Mouse (Mus musculus): ENCODE measurements at regions not wholly inside any gene's neighbourhood (a gene's known extent, or its start where the extent isn't known, plus 50 kb on each side); places are given as distances from the start of the nearest gene placed in this dataset.

DNA sequence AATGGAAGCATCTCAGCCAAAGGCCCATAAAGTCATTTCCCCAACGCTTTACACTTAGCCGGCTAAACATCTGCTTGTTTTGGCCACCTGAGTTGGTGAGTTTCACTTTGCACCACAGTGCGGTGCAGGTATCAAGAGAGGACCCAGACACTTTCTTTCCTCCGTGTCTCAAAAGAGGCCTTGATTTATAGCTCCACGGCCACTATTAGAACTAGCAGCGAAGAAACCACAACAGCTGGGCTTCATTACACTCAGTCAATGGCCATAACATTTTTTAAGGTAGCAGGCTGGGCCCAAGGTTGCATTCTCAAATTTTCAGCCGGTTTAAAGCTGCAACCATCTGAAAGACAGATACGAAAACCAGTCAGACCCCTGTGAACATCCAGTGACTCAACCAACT, 103.4 kb downstream of the Mreg start:
- DNase-seq (ENCODE audit: low spot score in 2 of 2) = no peak

DNA sequence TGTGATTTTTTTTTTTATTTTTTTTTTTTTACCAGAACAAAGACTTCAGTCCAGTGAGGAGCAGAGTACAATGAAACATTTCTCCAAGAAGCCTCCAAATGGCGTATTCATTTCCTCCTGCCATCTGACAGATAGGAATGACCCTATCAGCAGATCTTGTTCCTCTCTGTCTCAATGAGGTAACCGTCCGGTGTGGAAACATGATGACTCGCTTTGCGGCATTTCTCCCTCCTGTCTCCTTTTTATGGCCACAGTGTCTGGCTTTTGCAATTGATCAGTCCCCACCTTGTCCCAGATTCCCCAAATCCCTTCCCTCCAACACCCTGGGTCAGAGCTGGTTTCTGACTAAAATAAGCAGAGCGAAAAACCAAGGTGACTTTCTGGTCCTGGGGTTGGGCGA, 105.0 kb downstream of the Mreg start:
- no peak for DNase-seq (ENCODE audit: low spot score in 2 of 2)

DNA sequence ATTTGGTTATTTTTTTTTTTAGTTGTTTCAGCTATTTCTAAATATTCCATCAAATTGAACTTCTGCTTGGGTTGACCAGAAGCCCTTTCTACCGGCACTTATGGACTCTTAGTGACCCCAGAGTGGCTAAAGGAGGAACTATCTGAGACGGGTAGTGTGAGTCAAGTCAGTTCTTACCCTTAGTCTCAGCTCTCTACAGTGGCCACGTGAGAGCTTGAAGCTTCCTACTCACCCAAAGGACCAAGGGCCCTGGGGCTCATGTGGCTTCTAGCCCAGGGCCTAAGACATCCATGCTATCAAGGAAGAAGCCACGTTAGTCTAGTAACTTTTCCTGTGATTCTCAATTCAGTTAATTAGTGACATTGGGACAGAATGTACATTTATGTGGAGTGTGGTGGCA, 105.5 kb downstream of the Mreg start:
- DNase-seq (ENCODE audit: low spot score in 2 of 2) = no peak

DNA sequence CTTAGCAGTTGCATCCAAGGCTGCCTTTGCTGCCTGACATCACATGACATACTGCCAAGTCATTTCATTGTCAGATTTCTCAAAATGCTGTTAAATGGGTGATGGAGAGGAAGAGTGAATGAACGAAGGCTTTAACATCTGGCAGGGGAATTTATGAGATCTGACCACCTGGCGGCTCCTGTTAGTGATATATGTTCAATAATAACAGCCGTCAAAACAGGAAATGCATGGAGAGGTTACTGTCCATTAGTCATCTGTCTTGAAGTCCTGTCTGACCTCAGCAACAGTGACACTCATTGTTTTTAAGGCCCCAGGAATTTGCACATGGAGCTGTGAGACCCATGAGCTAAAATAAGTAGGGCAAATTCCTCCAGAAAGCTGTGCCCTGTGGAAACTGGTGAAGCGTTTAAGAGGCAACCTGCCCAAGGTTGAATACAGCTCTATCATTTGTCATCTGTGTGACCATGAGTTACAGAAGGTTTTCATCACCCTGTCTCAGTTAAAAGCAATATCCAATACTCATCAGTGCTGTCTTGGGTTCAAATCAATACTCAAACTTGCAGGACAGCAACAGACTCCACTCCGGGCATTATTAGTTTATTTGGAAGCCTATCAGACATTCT, 106.6 kb downstream of the Mreg start:
- no peak for DNase-seq (ENCODE audit: low spot score in 2 of 2)

DNA sequence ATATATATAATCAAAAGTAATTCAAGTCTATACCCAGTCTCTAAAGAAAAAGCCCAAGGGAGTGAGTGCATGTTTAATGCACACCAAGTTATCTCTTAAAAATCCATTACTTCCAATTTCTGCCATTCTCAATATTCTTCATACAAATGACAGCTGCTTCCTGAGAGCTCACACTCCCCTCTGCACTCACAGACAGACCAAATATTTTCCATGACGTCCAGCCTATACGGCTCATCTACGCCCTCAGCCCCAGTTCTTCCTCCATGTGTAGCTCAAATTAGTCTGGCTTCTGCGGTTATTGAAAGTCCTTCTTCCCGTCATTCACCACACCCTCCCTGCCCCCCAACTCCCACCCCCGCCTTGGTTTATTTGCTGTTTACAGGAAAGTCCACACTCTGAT, 108.1 kb downstream of the Mreg start:
- no peak for DNase-seq (ENCODE audit: low spot score in 2 of 2)

DNA sequence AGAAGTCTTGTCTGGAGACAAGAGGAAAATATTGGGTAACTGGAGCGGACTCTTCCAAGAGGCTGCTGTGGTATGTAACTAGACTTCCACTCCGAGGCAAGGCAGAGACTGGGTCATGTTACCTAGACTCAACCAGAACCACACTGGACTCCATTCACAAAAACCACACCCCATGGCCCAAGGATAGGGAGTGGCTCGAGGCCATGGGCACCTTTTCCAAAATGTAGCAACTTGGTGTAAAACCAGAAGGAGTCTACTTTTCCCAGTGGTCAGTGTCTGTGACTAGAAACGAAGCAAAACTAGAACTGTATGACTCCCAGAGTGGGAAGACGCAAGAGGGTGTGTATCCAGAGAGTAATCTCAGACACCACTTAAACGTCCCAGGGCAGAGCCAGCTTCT, 108.7 kb downstream of the Mreg start:
- no peak for DNase-seq (ENCODE audit: low spot score in 2 of 2)

DNA sequence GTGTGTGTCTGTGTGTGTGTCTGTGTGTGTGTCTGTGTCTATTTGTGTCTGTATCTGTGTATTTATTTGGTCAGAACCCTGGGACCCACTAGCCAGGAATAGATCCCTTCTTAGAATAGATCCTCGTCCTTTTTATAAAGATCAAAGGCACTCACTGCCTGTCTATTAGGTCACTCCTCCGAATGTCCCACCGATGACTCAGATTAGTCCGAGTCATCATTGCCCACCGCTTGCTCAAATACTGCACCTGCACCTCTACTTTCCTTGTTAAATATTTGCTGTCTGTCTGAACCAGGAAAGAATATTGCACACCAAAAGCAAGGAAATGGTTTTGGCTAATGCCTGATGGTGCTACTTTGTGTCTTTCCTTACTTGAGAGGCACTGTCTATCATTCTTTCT, 112.7 kb downstream of the Mreg start:
- DNase-seq (ENCODE audit: low spot score in 2 of 2) = no peak

DNA sequence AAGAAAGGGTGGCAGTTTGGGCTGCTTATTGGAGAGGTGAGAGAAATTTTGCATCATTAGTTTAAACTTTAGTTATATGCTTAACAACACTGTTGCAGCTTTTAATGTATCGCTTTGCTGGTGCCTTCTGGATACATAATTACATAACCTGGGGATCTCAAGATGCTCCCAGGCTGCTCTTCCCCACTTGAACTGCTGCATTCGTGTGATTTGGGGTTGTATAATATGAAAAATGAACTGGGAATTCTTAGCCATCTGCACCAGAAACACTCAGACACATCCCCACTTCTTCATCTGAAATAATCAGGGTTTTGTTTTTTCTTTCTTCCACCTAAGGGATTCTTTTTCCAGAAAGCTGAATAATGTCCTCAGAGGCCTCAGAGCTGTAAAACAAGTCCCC, 120.8 kb downstream of the Mreg start:
- DNase-seq (ENCODE audit: low spot score in 2 of 2) = no peak

DNA sequence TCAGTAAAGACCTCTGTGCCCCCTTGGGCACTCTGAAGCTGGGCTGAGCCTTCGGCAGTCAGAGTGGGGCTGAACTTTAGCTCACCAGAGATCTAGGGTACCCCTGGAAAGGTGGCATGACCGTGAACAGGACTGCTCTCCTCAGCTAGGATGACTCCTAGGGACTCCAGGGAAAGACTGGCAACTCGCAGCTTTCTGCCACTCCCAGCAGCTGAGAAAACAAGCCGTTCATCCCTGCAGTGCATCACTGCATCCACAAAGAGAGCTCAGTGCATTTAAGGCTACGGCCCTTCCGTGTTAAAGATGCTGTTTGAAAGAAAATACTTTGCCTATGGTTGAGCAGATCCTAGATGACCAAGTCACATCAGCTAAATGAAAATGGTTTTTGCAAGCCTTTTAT, 126.4 kb downstream of the Mreg start:
- no peak for DNase-seq (ENCODE audit: low spot score in 2 of 2)

DNA sequence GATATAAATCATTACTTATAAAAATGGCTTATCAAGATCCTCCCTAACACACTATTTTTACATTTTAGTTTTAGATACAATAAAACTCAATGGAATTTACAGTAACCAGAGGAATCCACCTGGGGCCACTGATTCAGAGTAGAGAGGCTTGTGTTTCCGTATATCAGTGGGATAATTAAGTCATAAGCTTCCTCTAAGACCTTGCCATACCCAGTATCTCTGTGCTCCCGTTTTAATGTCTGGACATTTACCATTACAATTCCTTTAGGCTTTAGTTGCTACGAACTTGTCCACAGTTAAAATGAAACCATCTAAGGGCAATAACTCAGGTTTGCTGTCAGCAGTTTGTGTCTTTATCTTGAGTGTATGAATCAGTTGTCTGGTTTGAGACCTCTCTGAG, 127.9 kb downstream of the Mreg start:
- DNase-seq (ENCODE audit: low spot score in 2 of 2) = no peak

DNA sequence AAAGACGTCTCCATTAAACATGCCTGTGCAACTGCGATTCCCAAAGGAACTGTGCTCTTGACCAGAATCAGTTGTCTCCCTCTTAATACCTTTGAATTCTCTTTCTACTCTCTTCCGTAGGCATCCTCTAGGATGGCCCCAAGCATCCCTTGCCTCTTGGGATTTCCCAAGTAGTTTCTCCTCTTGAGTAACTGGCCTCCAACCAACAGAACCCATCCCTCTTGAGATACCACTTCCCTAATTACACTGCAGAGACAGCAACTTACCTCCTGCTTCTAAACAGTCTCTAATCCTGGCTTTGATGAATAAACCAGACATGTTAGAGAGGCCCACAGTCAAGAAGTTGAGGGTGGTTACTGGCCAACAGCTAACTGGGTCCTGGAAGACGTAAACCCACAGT, 129.7 kb downstream of the Mreg start:
- DNase-seq (ENCODE audit: low spot score in 2 of 2) = no peak

DNA sequence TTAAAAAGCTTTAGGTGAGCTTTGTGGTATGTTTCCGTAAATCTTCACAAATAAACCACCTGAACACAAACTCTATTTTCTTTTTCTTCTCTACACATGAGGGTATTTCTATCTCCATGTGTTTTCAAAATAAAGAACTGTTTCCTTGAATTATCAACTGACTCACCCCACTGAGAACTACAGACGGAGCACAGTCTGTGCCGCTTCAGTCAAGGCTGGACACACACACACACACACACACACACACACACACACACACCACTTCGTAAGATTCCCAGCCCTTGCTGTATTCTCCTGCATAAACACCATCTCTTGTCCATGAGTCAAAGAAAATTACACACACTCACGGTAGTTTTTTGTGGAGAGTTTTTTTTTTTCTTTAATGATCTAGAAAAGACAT, 130.3 kb downstream of the Mreg start:
- no peak for DNase-seq (ENCODE audit: low spot score in 2 of 2)

DNA sequence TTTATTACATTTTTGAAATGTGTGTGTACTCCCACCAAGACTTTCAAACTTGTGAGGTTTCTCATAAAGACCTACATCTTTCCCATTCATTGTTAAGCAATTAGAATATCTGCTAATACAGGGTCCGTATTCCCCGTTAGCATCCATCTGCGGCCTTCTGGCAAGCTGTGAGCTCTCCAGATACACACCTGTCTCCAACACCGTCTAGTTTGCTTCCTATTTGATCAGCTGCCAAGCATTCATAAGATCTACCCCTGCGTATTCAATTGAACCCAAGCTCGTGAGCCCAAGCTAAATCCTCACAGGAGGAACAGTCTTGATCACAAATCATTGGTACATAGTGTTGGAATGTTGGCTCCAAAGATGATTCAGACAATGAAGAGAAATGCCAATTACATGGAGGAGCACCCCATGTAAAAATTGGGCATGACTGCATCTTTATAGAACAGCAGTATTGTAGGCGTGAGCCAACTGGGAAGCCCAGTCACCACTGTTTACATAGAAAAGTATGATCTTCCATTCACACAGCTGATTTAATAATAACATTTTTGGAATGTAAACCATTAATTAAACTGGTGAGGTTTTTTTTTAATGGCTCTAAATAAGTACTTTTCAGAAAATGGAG, 133.1 kb downstream of the Mreg start:
- DNase-seq (ENCODE audit: low spot score in 2 of 2) = no peak

DNA sequence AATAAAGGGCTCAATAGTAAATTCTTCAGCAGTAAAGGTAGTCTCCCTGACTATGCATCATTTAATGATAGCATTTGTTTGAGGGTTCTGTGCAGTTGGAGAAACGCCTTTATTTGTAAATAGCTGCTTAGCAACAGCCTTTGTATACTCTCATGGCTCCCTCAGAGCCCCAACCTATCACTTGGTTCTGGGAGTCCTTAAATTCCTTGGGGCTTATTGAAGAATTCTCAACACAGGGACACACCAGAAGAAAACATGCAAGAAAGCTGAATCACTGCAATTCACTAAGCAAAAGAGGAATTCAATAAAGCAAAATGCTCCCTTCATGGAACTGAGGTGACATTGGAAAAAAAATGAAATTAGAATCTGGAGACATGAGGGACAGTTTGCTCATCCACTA, 135.8 kb downstream of the Mreg start:
- DNase-seq (ENCODE audit: low spot score in 2 of 2) = no peak

DNA sequence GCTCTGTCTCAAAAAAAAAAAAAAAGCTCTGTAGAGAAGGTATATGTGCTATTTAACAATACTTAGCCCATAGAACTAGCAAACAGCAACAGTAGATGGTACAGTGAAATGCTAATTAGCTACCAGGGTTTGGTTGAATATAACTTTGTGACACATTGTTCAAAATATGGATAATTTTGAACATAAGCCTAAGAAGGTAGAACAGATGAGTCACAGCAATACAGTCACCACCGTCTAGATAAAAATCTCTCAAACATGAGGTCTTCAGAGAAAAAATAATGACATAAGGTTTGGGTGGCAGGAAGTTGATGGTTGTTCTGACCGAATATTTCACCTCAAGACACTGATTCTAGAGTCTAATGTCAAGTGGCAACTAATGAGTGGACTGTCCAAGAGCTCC, 136.6 kb downstream of the Mreg start:
- DNase-seq (ENCODE audit: low spot score in 2 of 2) = no peak

DNA sequence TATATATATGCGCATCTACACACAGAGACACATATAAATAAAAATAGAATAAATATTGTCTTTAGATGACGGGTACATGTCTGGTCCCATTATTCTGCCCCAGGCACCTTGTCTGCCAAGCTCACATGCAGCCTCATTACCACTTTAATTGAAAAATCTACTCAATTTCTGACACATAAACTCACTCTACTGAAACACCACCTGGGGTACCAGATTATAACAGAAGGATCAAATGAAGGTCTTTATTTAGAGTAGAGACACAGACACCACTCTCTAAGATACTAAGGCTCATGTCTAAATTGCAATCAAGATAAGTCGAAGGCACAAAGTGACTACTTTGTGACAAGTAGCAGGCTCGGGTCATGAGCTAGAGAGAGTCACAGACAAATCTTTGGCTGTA, 138.9 kb downstream of the Mreg start:
- DNase-seq (ENCODE audit: low spot score in 2 of 2) = no peak

DNA sequence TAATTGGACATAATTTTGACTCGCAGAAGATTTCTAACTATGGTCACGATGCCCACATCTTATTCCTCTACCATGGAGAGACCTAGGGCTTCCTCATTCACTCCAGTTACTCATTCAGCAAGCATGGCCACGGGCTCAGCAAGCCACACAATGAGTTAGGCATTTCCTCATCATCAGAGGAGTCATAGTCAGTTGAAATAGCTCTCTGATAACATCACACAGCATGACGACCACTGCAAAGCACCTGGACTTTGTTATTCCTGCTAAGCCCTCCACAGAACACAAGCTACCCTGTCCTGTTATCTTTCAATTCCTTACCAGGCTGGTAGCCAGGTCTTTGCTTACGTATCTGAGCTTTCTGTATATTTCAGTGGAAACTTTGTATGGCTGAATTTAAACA, 141.6 kb downstream of the Mreg start:
- DNase-seq (ENCODE audit: low spot score in 2 of 2) = no peak

DNA sequence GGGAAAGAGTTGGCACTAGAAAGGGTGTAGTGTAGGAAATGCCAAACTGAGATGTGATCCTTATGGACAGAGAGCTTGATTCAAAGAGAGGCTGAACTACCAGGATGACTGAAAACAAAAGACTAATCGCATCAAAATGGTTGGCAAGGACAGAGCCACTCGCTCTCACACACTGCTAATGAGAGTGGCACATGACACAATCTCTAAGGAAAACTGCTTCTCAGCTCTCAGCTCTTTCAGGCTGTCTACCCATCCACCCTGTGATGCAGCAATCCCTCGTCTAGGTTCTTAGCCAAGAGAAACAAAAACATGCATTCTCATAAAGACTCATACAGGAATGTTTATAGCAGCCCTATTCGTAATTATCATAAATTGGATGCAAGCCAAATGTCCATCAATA, 143.1 kb downstream of the Mreg start:
- DNase-seq (ENCODE audit: low spot score in 2 of 2) = no peak

DNA sequence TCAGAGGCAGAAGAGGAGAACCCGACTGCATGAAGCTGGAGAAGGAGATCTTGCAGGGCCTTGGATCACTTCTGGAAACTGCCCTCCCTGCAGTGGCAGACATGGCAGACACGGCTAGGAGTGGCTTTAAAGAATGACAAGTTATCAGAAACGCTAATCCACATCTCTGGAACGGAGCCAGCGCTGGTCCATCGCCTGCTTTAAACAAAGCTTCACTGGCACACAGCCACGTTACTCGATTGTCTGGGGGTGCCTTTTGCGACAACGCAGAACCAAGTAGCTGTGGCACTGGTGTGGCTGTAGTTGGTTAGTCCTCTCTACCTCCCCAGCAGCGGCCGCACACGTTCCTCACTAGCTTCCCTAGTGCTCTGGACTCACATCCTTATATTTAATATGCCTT, 147.0 kb downstream of the Mreg start:
- DNase-seq (ENCODE audit: low spot score in 2 of 2) = peak in 1 of 2 experiments; percentile 17

DNA sequence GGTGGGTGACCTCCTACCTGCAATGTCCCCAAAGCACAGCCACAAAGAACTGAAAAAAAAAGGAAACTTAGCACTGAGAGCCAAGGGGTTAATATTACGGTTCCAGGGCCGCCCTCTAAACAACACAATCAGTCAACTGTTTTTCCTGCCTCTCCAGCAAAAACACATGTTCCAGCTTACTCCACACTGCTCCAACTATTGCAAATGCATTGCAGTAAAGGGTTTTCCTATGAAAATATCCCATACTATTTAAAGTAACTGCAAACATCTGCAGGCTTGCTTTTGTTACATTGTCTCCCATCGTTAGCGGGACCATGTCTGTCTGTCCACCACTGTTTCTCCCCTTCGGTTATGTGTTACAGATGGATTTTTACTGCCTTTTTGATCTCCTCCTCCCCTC, 151.7 kb downstream of the Mreg start:
- no peak for DNase-seq (ENCODE audit: low spot score in 2 of 2)

DNA sequence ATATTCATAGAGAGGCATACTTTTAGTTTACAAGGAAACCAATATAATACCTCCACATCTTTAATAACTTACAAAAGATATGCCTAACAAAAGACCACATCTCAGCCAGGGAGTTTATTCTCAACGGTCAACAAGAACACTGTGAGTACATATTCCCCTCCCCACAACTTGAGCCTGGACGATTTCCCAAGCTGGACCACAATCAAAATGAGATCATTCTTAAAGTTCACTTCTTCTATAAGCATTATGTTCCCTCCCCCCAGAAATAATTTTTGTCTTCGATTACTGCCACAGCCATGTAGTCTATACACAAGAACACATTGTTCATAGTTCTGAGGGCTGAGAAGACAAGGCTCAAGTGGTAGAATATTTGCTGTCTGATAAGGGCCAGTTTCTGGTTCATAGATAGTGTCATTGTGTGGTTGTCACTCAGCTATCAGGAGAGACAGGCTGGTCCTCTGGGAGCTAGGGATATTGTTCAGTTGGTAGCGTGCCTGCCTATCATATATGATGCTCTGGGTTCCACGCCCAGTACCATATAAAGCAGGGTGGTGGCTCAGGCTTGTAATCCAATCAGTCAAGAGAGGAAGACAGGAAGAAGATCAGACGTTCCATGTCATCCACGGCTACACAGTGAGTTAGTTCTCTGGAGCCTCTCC, 153.9 kb downstream of the Mreg start:
- DNase-seq (ENCODE audit: low spot score in 2 of 2) = no peak

DNA sequence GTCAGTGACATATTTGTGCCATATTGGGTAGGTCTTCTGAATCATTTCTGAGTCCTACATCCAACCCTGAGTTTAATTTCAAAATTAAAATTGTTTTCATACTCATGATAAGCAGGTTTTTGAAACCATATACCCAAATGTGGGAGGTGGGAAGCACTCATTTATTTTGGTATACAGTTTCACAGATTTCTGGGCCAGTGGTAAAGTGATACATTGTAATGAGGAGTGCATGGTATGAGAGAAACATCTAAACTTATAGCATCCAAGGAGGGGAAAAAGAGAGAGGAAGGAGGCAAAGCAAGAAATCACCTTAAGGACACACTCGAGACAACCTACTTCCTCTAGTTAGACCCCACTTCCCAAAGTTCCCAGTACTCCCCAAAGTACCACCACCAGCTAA, 157.6 kb downstream of the Mreg start:
- DNase-seq (ENCODE audit: low spot score in 2 of 2) = no peak

DNA sequence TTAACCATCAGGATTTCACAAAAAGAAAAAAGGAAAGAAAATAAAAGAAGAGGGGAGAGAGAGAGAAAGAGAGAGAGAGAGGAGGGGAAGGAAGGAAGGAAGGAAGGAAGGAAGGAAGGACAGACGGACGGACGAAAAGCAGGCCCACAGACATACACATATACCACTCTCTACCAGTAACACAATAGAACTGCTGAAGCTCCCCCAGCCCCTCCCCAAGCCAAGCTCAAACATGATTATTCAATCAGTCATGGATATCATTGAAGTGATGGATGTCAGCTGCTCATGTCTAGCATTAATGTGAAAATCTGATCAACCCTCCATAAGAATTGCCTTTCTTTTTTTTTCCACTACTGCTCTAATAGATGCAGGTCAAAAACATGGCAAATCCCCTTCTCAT, 161.2 kb downstream of the Mreg start:
- no peak for DNase-seq (ENCODE audit: low spot score in 2 of 2)

DNA sequence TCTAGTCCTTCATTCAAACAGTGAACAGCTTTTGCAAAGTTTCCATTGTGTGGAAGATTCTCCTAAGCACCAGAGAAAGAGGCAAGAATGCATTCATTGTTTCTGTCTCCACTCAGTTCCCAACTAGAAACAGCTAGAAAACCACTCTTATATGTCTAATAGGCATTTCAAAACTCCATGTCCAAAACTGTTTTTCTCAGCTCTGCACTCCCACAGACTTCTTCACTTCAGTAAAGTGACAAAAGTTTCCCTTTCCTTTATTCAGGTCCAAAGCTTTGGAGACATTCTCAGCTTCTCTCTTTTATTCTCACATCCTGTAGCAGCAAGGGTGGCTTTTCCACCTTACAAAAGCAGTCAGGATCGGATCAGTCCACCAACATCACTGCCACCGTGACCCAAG, 166.0 kb downstream of the Mreg start:
- no peak for DNase-seq (ENCODE audit: low spot score in 2 of 2)
